Mouse (Mus musculus): ENCODE data around the gene Gzmc. TPM values are rescaled to one million over a fixed set of nuclear protein-coding genes. Genes with fewer than 3 reads are reported as not detected.
A peak's percentile ranks its signal among the peaks of the same experiment; 100 is the strongest.
"Not testable (repeated sequence)": the region's sequence is repeated elsewhere in the genome, so short reads cannot be mapped to it uniquely, and the experiment has no call there.

The Gzmc gene
- polyA plus RNA-seq (2016; fragmentation: Nextera tagmentation; extraction: Ambion mirVana), result 0.15 and 0.16 TPM in 2 replicates

- Histone ChIP-seq H3K9me3 (no peaks in the 10 kb centered on the region), H3K4me1 (no peaks in the 10 kb centered on the region), H3K27me3 (ENCODE audit: insufficient read depth, poor library complexity, severe bottlenecking) (no peaks in the 10 kb centered on the region), H3K27ac (no peak within 1 kb of the TSS), H3K4me3 (no peak within 1 kb of the TSS), H3K36me3 (no peaks in the 10 kb centered on the region)
- 79% methylated on average over 2 of the region's 2 CpGs for WGBS
- DNase-seq (ENCODE audit: low spot score), result no peak
Observed at GRCm38 (mm10) chr14:56234556-56234955, at the start of gene Gzmc. Gzmc (minus strand) TSS chr14:56234656.

- 71% methylated on average over 1 of the region's 1 CpGs for WGBS
- no peak for DNase-seq (ENCODE audit: low spot score)
- Histone ChIP-seq H3K9me3 (no peaks in the 10 kb centered on the region), H3K27ac (no peak overlapping the region), H3K36me3 (no peaks in the 10 kb centered on the region), H3K4me1 (no peaks in the 10 kb centered on the region), H3K4me3 (no peak overlapping the region), H3K27me3 (ENCODE audit: insufficient read depth, poor library complexity, severe bottlenecking) (no peaks in the 10 kb centered on the region)
Observed at GRCm38 (mm10) chr14:56283816-56284215, 49.4 kb upstream of the Gzmc start.

GRCm38 (mm10) chr14:56281090-56281489 is 46.6 kb upstream of the Gzmc start:
- WGBS, result 62% methylated on average over 5 of the region's 5 CpGs
- Histone ChIP-seq H3K36me3 (no peaks in the 10 kb centered on the region), H3K27ac (no peak overlapping the region), H3K4me3 (no peak overlapping the region), H3K27me3 (ENCODE audit: insufficient read depth, poor library complexity, severe bottlenecking) (no peaks in the 10 kb centered on the region), H3K9me3 (no peaks in the 10 kb centered on the region), H3K4me1 (no peaks in the 10 kb centered on the region)
- no peak for DNase-seq (ENCODE audit: low spot score)

GRCm38 (mm10) chr14:56278691-56279090 is 44.2 kb upstream of the Gzmc start:
- not testable (repeated sequence) for H3K27ac ChIP-seq; H3K9me3 ChIP-seq; H3K27me3 ChIP-seq (ENCODE audit: insufficient read depth, poor library complexity, severe bottlenecking); H3K4me1 ChIP-seq; H3K4me3 ChIP-seq; DNase-seq (ENCODE audit: low spot score); H3K36me3 ChIP-seq
- WGBS, result 42% methylated on average over 7 of the region's 7 CpGs

- not testable (repeated sequence) for H3K27me3 ChIP-seq (ENCODE audit: insufficient read depth, poor library complexity, severe bottlenecking); H3K9me3 ChIP-seq; H3K4me3 ChIP-seq; H3K27ac ChIP-seq; H3K36me3 ChIP-seq; H3K4me1 ChIP-seq; DNase-seq (ENCODE audit: low spot score)
- 74% methylated on average over 7 of the region's 7 CpGs for WGBS
Observed at GRCm38 (mm10) chr14:56276096-56276495, 41.6 kb upstream of the Gzmc start.

- no peaks in the 10 kb centered on the region for H3K27me3 ChIP-seq (ENCODE audit: insufficient read depth, poor library complexity, severe bottlenecking)
- whole genome bisulfite sequencing, result 77% methylated on average over 1 of the region's 1 CpGs
- H3K4me3 ChIP-seq, result no peak overlapping the region
- H3K9me3 ChIP-seq, result no peaks in the 10 kb centered on the region
- no peaks in the 10 kb centered on the region for H3K36me3 ChIP-seq
- H3K4me1 ChIP-seq, result no peaks in the 10 kb centered on the region
- H3K27ac ChIP-seq, result no peak overlapping the region
- no peak for DNase-seq (ENCODE audit: low spot score)
Observed at GRCm38 (mm10) chr14:56266109-56266508, 31.7 kb upstream of the Gzmc start.

GRCm38 (mm10) chr14:56262153-56262552 is 27.7 kb upstream of the Gzmc start, which contains the start of gene Gzmb:
Gzmb (minus strand) TSS chr14:56262260.
- H3K9me3 ChIP-seq, result no peaks in the 10 kb centered on the region
- WGBS, result 89% methylated on average over 5 of the region's 5 CpGs
- no peak within 1 kb of the TSS for H3K27ac ChIP-seq
- DNase-seq (ENCODE audit: low spot score), result no peak
- H3K4me1 ChIP-seq, result no peaks in the 10 kb centered on the region
- H3K36me3 ChIP-seq, result no peaks in the 10 kb centered on the region
- H3K27me3 ChIP-seq (ENCODE audit: insufficient read depth, poor library complexity, severe bottlenecking), result no peaks in the 10 kb centered on the region
- H3K4me3 ChIP-seq, result no peak within 1 kb of the TSS

GRCm38 (mm10) chr14:56240409-56240808 is 6.0 kb upstream of the Gzmc start:
- Histone ChIP-seq H3K27ac (no peak overlapping the region), H3K36me3 (no peaks in the 10 kb centered on the region), H3K9me3 (no peaks in the 10 kb centered on the region), H3K4me3 (no peak overlapping the region), H3K27me3 (ENCODE audit: insufficient read depth, poor library complexity, severe bottlenecking) (no peaks in the 10 kb centered on the region), H3K4me1 (no peaks in the 10 kb centered on the region)
- no peak for DNase-seq (ENCODE audit: low spot score)

- no peaks in the 10 kb centered on the region for H3K4me1 ChIP-seq
- H3K27me3 ChIP-seq (ENCODE audit: insufficient read depth, poor library complexity, severe bottlenecking), result no peaks in the 10 kb centered on the region
- no peaks in the 10 kb centered on the region for H3K36me3 ChIP-seq
- DNase-seq (ENCODE audit: low spot score), result no peak
- H3K27ac ChIP-seq, result no peak within 1 kb of the TSS
- no peaks in the 10 kb centered on the region for H3K9me3 ChIP-seq
- 80% methylated on average over 4 of the region's 4 CpGs for WGBS
- no peak within 1 kb of the TSS for H3K4me3 ChIP-seq
Observed at GRCm38 (mm10) chr14:56211317-56211716, 23.1 kb downstream of the Gzmc start, which contains the start of gene Gzmf. Gzmf (minus strand) TSS chr14:56211417.

GRCm38 (mm10) chr14:56205613-56206012 is 28.8 kb downstream of the Gzmc start:
- no peaks in the 10 kb centered on the region for H3K4me1 ChIP-seq
- no peak overlapping the region for H3K27ac ChIP-seq
- H3K9me3 ChIP-seq, result no peaks in the 10 kb centered on the region
- H3K36me3 ChIP-seq, result no peaks in the 10 kb centered on the region
- DNase-seq (ENCODE audit: low spot score), result no peak
- H3K27me3 ChIP-seq (ENCODE audit: insufficient read depth, poor library complexity, severe bottlenecking), result 0 out of 2 replicates have a peak, but pooled peaks cover 3% of the 10 kb centered on the region
- H3K4me3 ChIP-seq, result no peak overlapping the region
- WGBS, result 78% methylated on average over 1 of the region's 1 CpGs

- not testable (repeated sequence) for H3K4me3 ChIP-seq; H3K9me3 ChIP-seq; H3K4me1 ChIP-seq; DNase-seq (ENCODE audit: low spot score); H3K27ac ChIP-seq; H3K27me3 ChIP-seq (ENCODE audit: insufficient read depth, poor library complexity, severe bottlenecking); H3K36me3 ChIP-seq
- WGBS, result 31% methylated on average over 5 of the region's 5 CpGs
Observed at GRCm38 (mm10) chr14:56205021-56205420, 29.4 kb downstream of the Gzmc start.

GRCm38 (mm10) chr14:56203975-56204374 is 30.5 kb downstream of the Gzmc start:
- Histone ChIP-seq H3K27ac (no peak overlapping the region), H3K36me3 (no peaks in the 10 kb centered on the region), H3K27me3 (ENCODE audit: insufficient read depth, poor library complexity, severe bottlenecking) (0 out of 2 replicates have a peak, but pooled peaks cover 3% of the 10 kb centered on the region), H3K4me1 (no peaks in the 10 kb centered on the region), H3K4me3 (no peak overlapping the region), H3K9me3 (no peaks in the 10 kb centered on the region)
- no peak for DNase-seq (ENCODE audit: low spot score)
- 13% methylated on average over 2 of the region's 2 CpGs for WGBS

- peak; percentile 74 for DNase-seq (ENCODE audit: low spot score)
- 56% methylated on average over 6 of the region's 6 CpGs for WGBS
- Histone ChIP-seq H3K27ac (no peak overlapping the region), H3K4me1 (no peaks in the 10 kb centered on the region), H3K9me3 (no peaks in the 10 kb centered on the region), H3K4me3 (no peak overlapping the region), H3K36me3 (no peaks in the 10 kb centered on the region), H3K27me3 (ENCODE audit: insufficient read depth, poor library complexity, severe bottlenecking) (no peaks in the 10 kb centered on the region)
Observed at GRCm38 (mm10) chr14:56186946-56187345, 47.5 kb downstream of the Gzmc start.

- Histone ChIP-seq H3K36me3 (no peaks in the 10 kb centered on the region), H3K4me1 (no peaks in the 10 kb centered on the region), H3K27me3 (ENCODE audit: insufficient read depth, poor library complexity, severe bottlenecking) (no peaks in the 10 kb centered on the region), H3K27ac (no peak overlapping the region), H3K9me3 (no peaks in the 10 kb centered on the region), H3K4me3 (no peak overlapping the region)
- 82% methylated on average over 5 of the region's 5 CpGs for WGBS
- peak; percentile 64 for DNase-seq (ENCODE audit: low spot score)
Observed at GRCm38 (mm10) chr14:56186521-56186920, 47.9 kb downstream of the Gzmc start.

All from heart, embryonic 10.5 days (tissue).